Mouse (Mus musculus): Measurements from ENCODE around the gene Hexa. TPM values are rescaled to one million over a fixed set of nuclear protein-coding genes. Genes with fewer than 3 reads are reported as not detected.

Gene Hexa
- 60.8 TPM for polyA plus RNA-seq (2015; fragmentation: Illumina TruSeq; extraction: RNeasy Lipid Tissue Mini Kit (QIAGEN cat#74804); ENCODE audit: low read depth, low replicate concordance)

DNA sequence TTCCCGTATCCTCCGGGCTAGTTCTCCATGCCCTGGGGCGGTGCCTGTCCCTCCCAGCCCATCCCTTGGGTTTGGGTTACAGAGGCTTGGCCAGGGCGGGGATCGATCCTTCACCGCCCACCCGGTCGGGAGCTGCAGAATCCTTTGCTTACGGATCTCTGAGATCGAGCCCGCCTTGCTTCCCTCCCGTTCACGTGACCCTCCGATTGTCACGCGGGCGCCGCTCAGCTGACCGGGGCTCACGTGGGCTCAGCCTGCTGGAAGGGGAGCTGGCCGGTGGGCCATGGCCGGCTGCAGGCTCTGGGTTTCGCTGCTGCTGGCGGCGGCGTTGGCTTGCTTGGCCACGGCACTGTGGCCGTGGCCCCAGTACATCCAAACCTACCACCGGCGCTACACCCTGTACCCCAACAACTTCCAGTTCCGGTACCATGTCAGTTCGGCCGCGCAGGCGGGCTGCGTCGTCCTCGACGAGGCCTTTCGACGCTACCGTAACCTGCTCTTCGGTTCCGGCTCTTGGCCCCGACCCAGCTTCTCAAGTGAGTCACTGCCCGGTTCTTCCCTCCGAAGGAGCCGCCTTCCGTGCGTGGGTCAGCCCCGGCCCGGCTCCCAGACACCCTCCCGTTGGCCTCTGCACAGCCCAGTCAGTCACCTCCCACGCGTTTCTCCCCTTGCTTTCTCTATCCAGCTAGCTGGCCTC, at the start of gene Hexa, which contains the start of gene Tmem202:
Hexa (plus strand) TSS at position 100 of the 697 bp plus-strand sequence.
Tmem202 (minus strand) TSS at position 407 of the 697 bp plus-strand sequence.

DNA sequence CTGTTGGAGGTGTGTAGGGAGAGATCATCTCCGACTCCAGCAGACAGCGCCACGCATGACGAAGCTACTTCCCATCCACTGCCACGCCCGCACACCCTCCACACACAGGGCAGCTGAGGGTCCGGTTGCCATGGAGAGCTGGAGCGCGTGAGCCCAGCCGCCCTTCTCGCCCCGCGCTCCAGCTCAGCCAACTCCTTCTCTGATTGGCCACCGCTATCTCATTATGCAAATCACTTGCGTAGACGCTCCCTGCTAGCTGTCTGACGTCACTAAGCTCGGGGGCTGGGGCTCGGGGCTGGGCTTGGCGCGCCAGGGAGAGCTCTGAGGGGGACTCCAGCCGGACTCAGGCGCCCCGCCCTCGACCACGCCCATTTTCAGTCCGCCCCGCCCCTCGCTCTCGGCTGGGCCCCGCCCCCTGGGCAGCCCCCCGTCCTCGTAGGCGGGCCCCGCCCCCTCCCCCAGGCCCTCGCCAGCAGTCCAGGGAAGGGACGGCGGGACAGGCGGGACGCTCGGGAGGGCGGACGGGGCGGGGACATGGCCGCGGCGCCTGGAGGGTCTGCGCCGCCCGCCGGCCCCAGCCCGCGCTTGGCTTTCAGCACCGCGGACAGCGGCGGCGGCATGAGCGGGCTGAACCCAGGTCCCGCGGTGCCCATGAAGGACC, 38.6 kb downstream of the Hexa start, which contains the start of gene Celf6:
Celf6 (plus strand) TSS at position 74 of the 661 bp plus-strand sequence.

Other genes starting within 250 kb of the Hexa start
- gene Adpgk, start 248.0 kb upstream of the Hexa start, polyA plus RNA-seq (2015; fragmentation: Illumina TruSeq; extraction: RNeasy Lipid Tissue Mini Kit (QIAGEN cat#74804); ENCODE audit: low read depth, low replicate concordance) = 16.7 TPM
- gene Bbs4, start 186.0 kb upstream of the Hexa start, polyA plus RNA-seq (2015; fragmentation: Illumina TruSeq; extraction: RNeasy Lipid Tissue Mini Kit (QIAGEN cat#74804); ENCODE audit: low read depth, low replicate concordance) = 64.7 TPM
- gene Arih1, start 52.9 kb upstream of the Hexa start, polyA plus RNA-seq (2015; fragmentation: Illumina TruSeq; extraction: RNeasy Lipid Tissue Mini Kit (QIAGEN cat#74804); ENCODE audit: low read depth, low replicate concordance) = 58.7 TPM
- gene Tmem202, start 307 bp downstream of the Hexa start, polyA plus RNA-seq (2015; fragmentation: Illumina TruSeq; extraction: RNeasy Lipid Tissue Mini Kit (QIAGEN cat#74804); ENCODE audit: low read depth, low replicate concordance) = 5.1 TPM
- gene Celf6, start 38.4 kb downstream of the Hexa start, polyA plus RNA-seq (2015; fragmentation: Illumina TruSeq; extraction: RNeasy Lipid Tissue Mini Kit (QIAGEN cat#74804); ENCODE audit: low read depth, low replicate concordance) = 18.1 TPM
- gene Parp6, start 77.7 kb downstream of the Hexa start, polyA plus RNA-seq (2015; fragmentation: Illumina TruSeq; extraction: RNeasy Lipid Tissue Mini Kit (QIAGEN cat#74804); ENCODE audit: low read depth, low replicate concordance) = 119 TPM
- 1,370 TPM for gene Pkm, start 116.8 kb downstream of the Hexa start, polyA plus RNA-seq (2015; fragmentation: Illumina TruSeq; extraction: RNeasy Lipid Tissue Mini Kit (QIAGEN cat#74804); ENCODE audit: low read depth, low replicate concordance)
- gene Gramd2, start 140.6 kb downstream of the Hexa start, polyA plus RNA-seq (2015; fragmentation: Illumina TruSeq; extraction: RNeasy Lipid Tissue Mini Kit (QIAGEN cat#74804); ENCODE audit: low read depth, low replicate concordance) = 9.4 TPM
- gene Senp8, start 211.2 kb downstream of the Hexa start, polyA plus RNA-seq (2015; fragmentation: Illumina TruSeq; extraction: RNeasy Lipid Tissue Mini Kit (QIAGEN cat#74804); ENCODE audit: low read depth, low replicate concordance) = 9.9 TPM
- gene Myo9a, start 211.4 kb downstream of the Hexa start, polyA plus RNA-seq (2015; fragmentation: Illumina TruSeq; extraction: RNeasy Lipid Tissue Mini Kit (QIAGEN cat#74804); ENCODE audit: low read depth, low replicate concordance) = 26.6 TPM

Measured in brain, adult 10 weeks (tissue).